Mouse (Mus musculus) limb, embryonic 10.5 days (tissue): ENCODE measurements at regions not wholly inside any gene's neighbourhood (a gene's known extent, or its start where the extent isn't known, plus 50 kb on each side); places are given as distances from the start of the nearest gene placed in this dataset.

Experiments
- DNase-seq: peaks from one replicate; pipeline ENCODE4 v3.0.0-alpha.2; 2017; ENCODE audit warnings: low spot score
- H3K27ac ChIP-seq: fragments of 300-500 bp; sonication (generic); 2 replicates; pipeline ENCODE4 v1.5.1; 2016; ENCODE audit warnings: mild to moderate bottlenecking
- H3K27me3 ChIP-seq: fragments of 300-500 bp; sonication (generic); 2 replicates; pipeline ENCODE4 v1.6.1; 2016; ENCODE audit warnings: low read depth, mild to moderate bottlenecking; ENCODE audit not compliant: poor library complexity, severe bottlenecking
- H3K36me3 ChIP-seq: fragments of 300-500 bp; sonication (generic); 2 replicates; pipeline ENCODE4 v1.6.1; 2016; ENCODE audit warnings: mild to moderate bottlenecking, moderate library complexity
- H3K4me1 ChIP-seq: fragments of 300-500 bp; sonication (generic); 2 replicates; pipeline ENCODE4 v1.6.1; 2016
- H3K4me3 ChIP-seq: fragments of 300-500 bp; sonication (generic); 2 replicates; pipeline ENCODE4 v1.5.1; 2016; ENCODE audit warnings: mild to moderate bottlenecking, moderate library complexity
- H3K9me3 ChIP-seq: fragments of 300-500 bp; sonication (generic); replicated peaks from 2 replicates; pipeline ENCODE4 v1.6.1; 2016; ENCODE audit warnings: mild to moderate bottlenecking
- WGBS: fragments of 180-500 bp; shearing (Covaris S2); methylation state at CpG from one replicate; pipeline ENCODE4 v1.1.7; 2016; 5-methylcytosine and 5-hydroxymethylcytosine counted together

DNA sequence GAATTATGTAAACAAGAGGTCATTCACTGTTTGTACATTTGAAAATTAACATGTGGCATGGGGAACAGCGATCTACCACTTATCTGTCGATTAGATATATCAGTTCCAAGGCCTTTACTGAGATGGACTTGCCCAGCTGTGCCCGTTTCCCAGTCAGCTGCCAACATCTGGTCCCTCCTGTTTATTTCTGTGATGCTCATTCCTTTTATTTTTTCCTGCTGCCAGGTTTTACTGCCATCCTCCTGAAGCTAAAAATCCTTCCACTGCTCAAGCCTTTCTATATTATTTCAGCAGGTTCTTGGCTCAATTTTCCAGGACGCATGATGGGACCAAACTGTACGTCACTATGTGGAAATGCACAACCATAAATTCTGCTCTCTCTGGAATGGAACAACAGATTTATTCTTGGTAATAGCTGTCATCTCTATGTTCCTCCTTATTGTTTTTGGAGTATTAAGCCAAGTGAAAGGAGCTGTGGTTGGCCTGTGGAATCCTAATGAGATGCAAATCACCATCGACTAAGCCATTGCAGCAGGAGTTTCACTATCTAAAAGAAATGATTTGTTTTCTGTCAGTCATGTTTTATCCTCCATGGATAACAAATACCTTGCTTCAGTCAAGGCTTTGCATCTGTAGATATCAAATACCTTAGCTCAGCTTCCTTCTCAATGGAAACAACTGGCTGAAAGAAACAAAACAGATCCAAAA is 180.1 kb downstream of the Plk2 start:
- H3K36me3 ChIP-seq: no peaks in the 10 kb centered on the region
- DNase-seq: no peak
- 88% methylated on average over 6 of the region's 6 CpGs for WGBS
- H3K27ac ChIP-seq: no peak overlapping the region
- peaks cover 7% of the 10 kb centered on the region; the same call in 1 of the 2 replicates for H3K4me1 ChIP-seq
- H3K4me3 ChIP-seq: no peak overlapping the region
- no peaks in the 10 kb centered on the region for H3K9me3 ChIP-seq
- H3K27me3 ChIP-seq: no peaks in the 10 kb centered on the region

DNA sequence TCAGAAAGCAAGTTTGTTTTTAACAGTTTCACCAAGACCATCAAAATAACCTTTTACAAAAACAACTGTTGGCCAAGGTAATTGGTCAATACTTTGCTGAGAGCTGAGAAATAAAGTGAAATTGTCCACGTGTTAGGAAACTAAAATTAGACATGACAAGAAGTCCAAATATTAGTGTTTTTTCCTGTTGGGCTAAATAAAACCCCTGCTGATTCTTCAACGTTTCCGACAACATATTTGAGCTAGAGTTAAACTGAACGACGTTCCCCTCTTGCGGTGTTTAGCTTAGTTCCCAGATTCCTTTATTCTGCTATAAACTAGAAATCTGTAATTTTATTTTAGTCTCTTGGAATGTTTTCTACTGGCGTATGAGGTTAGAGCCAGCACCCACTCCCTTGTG is 183.3 kb downstream of the Plk2 start:
- H3K4me1 ChIP-seq: peaks cover 7% of the 10 kb centered on the region; the same call in 1 of the 2 replicates
- DNase-seq: no peak
- no peaks in the 10 kb centered on the region for H3K9me3 ChIP-seq
- no peak overlapping the region for H3K27ac ChIP-seq
- no peaks in the 10 kb centered on the region for H3K36me3 ChIP-seq
- WGBS: 86% methylated on average over 7 of the region's 7 CpGs
- no peak overlapping the region for H3K4me3 ChIP-seq
- H3K27me3 ChIP-seq: no peaks in the 10 kb centered on the region

- DNase-seq: no peak
- Histone ChIP-seq H3K4me1 (no peaks in the 10 kb centered on the region), H3K27ac (no peak overlapping the region), H3K9me3 (no peaks in the 10 kb centered on the region), H3K4me3 (no peak overlapping the region), H3K36me3 (no peaks in the 10 kb centered on the region), H3K27me3 (no peaks in the 10 kb centered on the region)
- 90% methylated on average over 4 of the region's 4 CpGs for WGBS
Measured at GRCm38 (mm10) chr13:110580166-110580565, 185.3 kb downstream of the Plk2 start.

DNA sequence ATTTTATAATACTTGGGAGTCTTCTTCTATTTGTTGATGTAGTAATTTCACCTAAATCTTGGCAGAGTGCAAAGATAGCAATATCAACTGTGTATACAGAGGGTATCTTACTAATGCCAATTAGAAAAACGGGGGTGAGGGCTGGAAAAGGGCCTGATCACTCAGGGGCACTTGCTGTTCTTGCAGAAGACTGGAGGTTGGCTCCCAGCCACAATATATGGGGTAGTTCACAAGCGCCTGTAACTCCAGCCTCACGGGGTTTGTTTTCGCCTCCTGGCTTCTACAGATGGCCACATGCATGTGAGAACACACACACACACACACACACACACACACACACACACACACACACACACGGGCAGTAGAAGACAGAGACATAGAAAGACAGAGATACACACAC is 185.7 kb downstream of the Plk2 start:
- Histone ChIP-seq H3K9me3 (no peaks in the 10 kb centered on the region), H3K27me3 (no peaks in the 10 kb centered on the region), H3K27ac (no peak overlapping the region), H3K36me3 (no peaks in the 10 kb centered on the region), H3K4me3 (no peak overlapping the region), H3K4me1 (no peaks in the 10 kb centered on the region)
- DNase-seq: no peak
- 79% methylated on average over 5 of the region's 5 CpGs for WGBS

- 87% methylated on average over 10 of the region's 10 CpGs for WGBS
- H3K9me3 ChIP-seq: no peaks in the 10 kb centered on the region
- H3K4me1 ChIP-seq: no peaks in the 10 kb centered on the region
- H3K4me3 ChIP-seq: no peak overlapping the region
- no peaks in the 10 kb centered on the region for H3K27me3 ChIP-seq
- no peak overlapping the region for H3K27ac ChIP-seq
- no peaks in the 10 kb centered on the region for H3K36me3 ChIP-seq
- no peak for DNase-seq
Measured at GRCm38 (mm10) chr13:110584765-110585164, 189.9 kb downstream of the Plk2 start.

DNA sequence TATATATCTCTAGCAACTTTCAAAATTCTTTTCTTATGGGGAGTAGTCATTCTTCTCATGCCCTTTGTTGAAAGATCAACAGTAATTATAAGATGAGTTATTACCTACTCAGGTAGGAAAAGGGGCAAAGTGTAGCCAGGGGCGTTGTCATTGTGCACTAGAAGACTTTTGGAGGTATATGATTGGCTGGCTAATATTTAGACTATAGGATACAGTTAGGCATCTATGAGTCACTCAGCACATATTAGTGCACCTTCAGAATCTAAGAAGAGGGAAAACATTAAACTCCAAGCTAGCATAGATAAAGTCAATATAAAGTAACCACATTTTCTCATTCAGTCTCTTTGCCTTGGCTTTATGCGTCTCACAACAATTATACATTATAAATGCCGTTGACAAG is 199.8 kb downstream of the Plk2 start:
- no peaks in the 10 kb centered on the region for H3K9me3 ChIP-seq
- WGBS: 90% methylated on average over 3 of the region's 3 CpGs
- no peaks in the 10 kb centered on the region for H3K36me3 ChIP-seq
- H3K27ac ChIP-seq: no peak overlapping the region
- H3K4me1 ChIP-seq: no peaks in the 10 kb centered on the region
- H3K4me3 ChIP-seq: no peak overlapping the region
- DNase-seq: no peak
- H3K27me3 ChIP-seq: no peaks in the 10 kb centered on the region

DNA sequence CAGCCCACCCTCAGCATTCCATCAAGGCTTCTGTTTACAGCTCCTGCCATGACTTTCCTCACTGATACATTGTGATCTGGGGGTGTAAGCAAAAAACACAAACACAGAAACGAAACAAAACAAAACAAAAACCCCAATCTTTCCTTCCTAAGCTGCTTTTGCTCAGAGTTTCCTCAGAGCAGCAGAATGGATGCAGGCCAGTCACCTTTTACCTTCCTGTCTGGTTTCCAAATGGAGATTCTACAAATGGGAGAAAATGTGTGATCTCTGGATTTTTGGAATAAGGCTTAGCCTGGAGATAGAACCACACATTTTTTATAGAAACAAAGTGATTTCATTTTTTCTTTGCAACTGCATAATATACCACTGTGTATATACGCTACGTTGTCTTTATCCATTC is 204.8 kb downstream of the Plk2 start:
- WGBS: 93% methylated on average over 3 of the region's 3 CpGs
- Histone ChIP-seq H3K27ac (no peak overlapping the region), H3K27me3 (no peaks in the 10 kb centered on the region), H3K36me3 (no peaks in the 10 kb centered on the region), H3K9me3 (no peaks in the 10 kb centered on the region), H3K4me3 (no peak overlapping the region), H3K4me1 (no peaks in the 10 kb centered on the region)
- DNase-seq: no peak

- no peak for DNase-seq
- no peaks in the 10 kb centered on the region for H3K4me1 ChIP-seq
- WGBS: 90% methylated on average over 9 of the region's 9 CpGs
- H3K27me3 ChIP-seq: no peaks in the 10 kb centered on the region
- no peaks in the 10 kb centered on the region for H3K36me3 ChIP-seq
- H3K9me3 ChIP-seq: no peaks in the 10 kb centered on the region
- no peak overlapping the region for H3K27ac ChIP-seq
- no peak overlapping the region for H3K4me3 ChIP-seq
Measured at GRCm38 (mm10) chr13:110600377-110600776, 205.5 kb downstream of the Plk2 start.

GRCm38 (mm10) chr13:110601352-110601751 is 206.5 kb downstream of the Plk2 start:
- no peak for DNase-seq
- Histone ChIP-seq H3K27me3 (no peaks in the 10 kb centered on the region), H3K36me3 (no peaks in the 10 kb centered on the region), H3K27ac (no peak overlapping the region), H3K4me3 (no peak overlapping the region), H3K4me1 (no peaks in the 10 kb centered on the region), H3K9me3 (no peaks in the 10 kb centered on the region)
- 85% methylated on average over 5 of the region's 5 CpGs for WGBS

DNA sequence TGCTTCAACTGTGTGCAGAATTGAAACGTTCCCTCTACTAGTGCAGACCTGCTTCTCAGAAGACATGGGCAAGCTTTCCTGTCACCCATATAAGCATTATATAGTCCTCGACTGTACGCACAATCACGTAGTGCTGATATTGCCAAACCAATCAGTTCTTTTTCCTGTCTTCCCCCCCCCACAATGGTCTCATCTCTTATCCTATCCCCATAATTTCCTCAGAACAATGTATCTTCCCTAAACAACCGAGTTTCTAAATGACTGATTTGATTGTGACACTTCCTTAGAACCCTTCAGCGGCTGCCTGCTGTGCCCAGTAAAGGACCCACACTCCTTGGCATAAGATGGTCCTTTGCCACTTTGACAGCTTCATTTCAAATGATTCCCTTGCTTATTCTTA is 207.0 kb downstream of the Plk2 start:
- no peak for DNase-seq

GRCm38 (mm10) chr13:110602894-110603293 is 208.0 kb downstream of the Plk2 start:
- no peak overlapping the region for H3K4me3 ChIP-seq
- no peaks in the 10 kb centered on the region for H3K4me1 ChIP-seq
- H3K27ac ChIP-seq: no peak overlapping the region
- H3K9me3 ChIP-seq: no peaks in the 10 kb centered on the region
- no peaks in the 10 kb centered on the region for H3K27me3 ChIP-seq
- no peak for DNase-seq
- no peaks in the 10 kb centered on the region for H3K36me3 ChIP-seq
- 83% methylated on average over 1 of the region's 1 CpGs for WGBS

More for the DNA sequence above, 207.0 kb downstream of the Plk2 start:
- 87% methylated on average over 6 of the region's 6 CpGs for WGBS
- no peaks in the 10 kb centered on the region for H3K4me1 ChIP-seq
- no peaks in the 10 kb centered on the region for H3K9me3 ChIP-seq
- no peaks in the 10 kb centered on the region for H3K27me3 ChIP-seq
- H3K36me3 ChIP-seq: no peaks in the 10 kb centered on the region
- H3K27ac ChIP-seq: no peak overlapping the region
- no peak overlapping the region for H3K4me3 ChIP-seq

DNA sequence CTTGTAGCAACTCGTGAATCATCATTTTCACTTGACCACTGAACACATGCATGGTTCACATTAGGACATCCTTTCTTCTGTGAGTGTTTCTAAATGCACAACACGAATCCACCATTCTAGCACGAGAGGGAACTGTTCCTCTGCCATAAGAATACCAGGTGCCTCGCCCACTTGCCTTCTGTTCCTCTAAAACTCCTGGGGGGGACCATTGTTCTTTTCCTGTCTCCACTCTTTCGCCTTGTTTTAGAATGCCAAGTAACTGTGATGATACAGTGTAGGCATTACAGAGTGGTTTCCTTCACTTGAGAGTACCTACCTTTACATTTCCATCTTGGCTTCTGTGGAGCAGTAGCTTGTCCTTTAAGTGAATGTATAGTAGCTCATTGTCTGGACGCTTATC is 224.2 kb downstream of the Plk2 start:
- H3K27me3 ChIP-seq: no peaks in the 10 kb centered on the region
- no peak for DNase-seq
- no peak overlapping the region for H3K4me3 ChIP-seq
- no peaks in the 10 kb centered on the region for H3K9me3 ChIP-seq
- H3K4me1 ChIP-seq: no peaks in the 10 kb centered on the region
- 92% methylated on average over 6 of the region's 6 CpGs for WGBS
- no peaks in the 10 kb centered on the region for H3K36me3 ChIP-seq
- no peak overlapping the region for H3K27ac ChIP-seq

- H3K36me3 ChIP-seq: no peaks in the 10 kb centered on the region
- H3K4me3 ChIP-seq: no peak overlapping the region
- no peak for DNase-seq
- 84% methylated on average over 6 of the region's 6 CpGs for WGBS
- H3K4me1 ChIP-seq: no peaks in the 10 kb centered on the region
- no peaks in the 10 kb centered on the region for H3K27me3 ChIP-seq
- no peak overlapping the region for H3K27ac ChIP-seq
- no peaks in the 10 kb centered on the region for H3K9me3 ChIP-seq
Measured at GRCm38 (mm10) chr13:110627136-110627535, 232.3 kb downstream of the Plk2 start.

DNA sequence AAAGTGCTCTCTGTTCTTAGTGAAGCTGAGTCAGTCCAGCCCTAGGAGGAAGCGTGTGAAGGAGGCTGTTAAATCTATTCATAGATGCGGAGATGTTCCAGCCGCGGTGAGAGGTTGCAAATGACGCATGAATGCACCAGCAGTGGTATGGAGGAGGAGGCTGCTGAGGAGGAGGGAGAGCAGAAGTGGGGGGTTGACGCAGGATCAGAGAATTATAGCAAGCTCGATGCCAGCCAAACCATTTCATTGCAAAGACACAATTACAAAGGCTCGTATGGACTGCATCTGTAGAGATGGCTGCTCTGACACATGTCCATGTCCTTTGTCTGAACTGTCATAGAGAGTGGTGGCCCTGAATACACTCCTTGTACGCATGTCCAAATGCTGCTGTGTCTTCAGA is 232.9 kb downstream of the Plk2 start:
- H3K36me3 ChIP-seq: no peaks in the 10 kb centered on the region
- H3K4me1 ChIP-seq: no peaks in the 10 kb centered on the region
- no peak overlapping the region for H3K4me3 ChIP-seq
- H3K27ac ChIP-seq: no peak overlapping the region
- H3K27me3 ChIP-seq: no peaks in the 10 kb centered on the region
- no peak for DNase-seq
- 86% methylated on average over 9 of the region's 9 CpGs for WGBS
- H3K9me3 ChIP-seq: no peaks in the 10 kb centered on the region
